Mouse (Mus musculus) lung, adult 2 months (tissue): Measurements from ENCODE around the gene Ppp1r12a.

Experiments
- CTCF ChIP-seq: fragments of 200-500 bp; IDR thresholded peaks from 2 replicates; pipeline ENCODE4 v1.5.1; 2011; ENCODE audit warnings: mild to moderate bottlenecking, low read length, control low read depth; ENCODE audit not compliant: insufficient read depth
- POLR2A ChIP-seq: fragments of 200-500 bp; IDR thresholded peaks from 2 replicates; pipeline ENCODE4 v1.6.1; 2011; ENCODE audit warnings: low read depth, mild to moderate bottlenecking, control low read depth, low read length, borderline replicate concordance; ENCODE audit errors: extremely low read depth

DNA sequence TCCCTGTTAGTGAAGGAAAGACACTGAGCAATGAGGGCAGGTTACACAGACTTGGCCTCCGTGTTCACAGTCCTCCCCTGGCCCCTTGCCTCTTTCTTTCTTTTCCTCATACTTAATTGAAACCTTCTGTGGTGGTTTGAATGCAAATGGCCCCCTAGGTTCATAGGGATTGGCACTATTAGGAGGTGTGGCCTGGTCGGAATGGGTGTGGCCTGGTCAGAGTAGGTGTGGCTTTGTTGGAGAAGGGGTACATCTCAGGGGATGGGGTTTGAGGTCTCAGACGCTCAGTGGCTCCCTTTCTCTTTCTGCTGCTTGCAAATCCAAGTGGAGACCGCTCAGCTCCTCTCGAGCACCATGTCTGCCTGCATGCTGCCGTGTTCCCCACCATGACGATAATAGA, 132.8 kb downstream of the Ppp1r12a start:
- no peak for TF ChIP-seq POLR2A
- no peak for TF ChIP-seq CTCF
